Mouse (Mus musculus) stomach, embryonic 16.5 days (tissue): ENCODE measurements around the gene Tmem119. TPM values are rescaled to one million over a fixed set of nuclear protein-coding genes. Genes with fewer than 3 reads are reported as not detected.

Experiments
- ATAC-seq: fragments of 200-750 bp; cut with Nextera tagmentation; 2 replicates; pipeline ENCODE4 v1.8.0; 2017; ENCODE audit warnings: moderate number of reproducible peaks, moderate TSS enrichment; ENCODE audit not compliant: insufficient read depth, low FRiP score
- H3K27ac ChIP-seq: fragments of 300-500 bp; sonication (generic); 2 replicates; pipeline ENCODE4 v1.5.1; 2014; ENCODE audit warnings: low read length
- H3K27me3 ChIP-seq: fragments of 300-500 bp; sonication (generic); 2 replicates; pipeline ENCODE4 v1.6.1; 2014; ENCODE audit warnings: low read length, control low read depth, mixed read lengths; ENCODE audit not compliant: control insufficient read depth, insufficient read depth
- H3K36me3 ChIP-seq: fragments of 300-500 bp; sonication (generic); 2 replicates; pipeline ENCODE4 v1.6.1; 2014; ENCODE audit warnings: low read length; ENCODE audit not compliant: control insufficient read depth, insufficient read depth
- H3K4me1 ChIP-seq: fragments of 300-500 bp; sonication (generic); 2 replicates; pipeline ENCODE4 v1.6.1; 2014; ENCODE audit warnings: low read length, control low read depth, mixed read lengths; ENCODE audit not compliant: control insufficient read depth, insufficient read depth
- H3K4me2 ChIP-seq: fragments of 300-500 bp; sonication (generic); 2 replicates; pipeline ENCODE4 v1.6.1; 2014; ENCODE audit warnings: low read depth, low read length, mixed read lengths
- H3K4me3 ChIP-seq: fragments of 300-500 bp; sonication (generic); replicated peaks from 2 replicates; pipeline ENCODE4 v1.5.1; 2014; ENCODE audit warnings: mild to moderate bottlenecking, low read length
- H3K9ac ChIP-seq: fragments of 300-500 bp; sonication (generic); 2 replicates; pipeline ENCODE4 v1.6.1; 2014; ENCODE audit warnings: low read length
- H3K9me3 ChIP-seq: fragments of 300-500 bp; sonication (generic); replicated peaks from 2 replicates; pipeline ENCODE4 v1.6.1; 2016; ENCODE audit warnings: low read length, control low read depth; ENCODE audit not compliant: control insufficient read depth
- WGBS: fragments of 180-500 bp; shearing (Covaris S2); extraction: QIAGEN DNeasy Blood & Tissue Kit; methylation state at CpG from one replicate; pipeline ENCODE4 v1.1.7; 2014; 5-methylcytosine and 5-hydroxymethylcytosine counted together
- polyA plus RNA-seq: library from polyadenylated mRNA; unstranded; fragments of >200 nt; fragmentation: Nextera tagmentation; extraction: Ambion mirVana; gene quantifications from 2 replicates; pipeline ENCODE4 v1.2.1, GENCODE M21; 2015

The Tmem119 gene
- polyA plus RNA-seq, 1 experiment from 2014 or later = 73.0 TPM

GRCm38 (mm10) chr5:113827991-113828411, 27.7 kb upstream of the Tmem119 start:
- Histone ChIP-seq H3K27me3 (no peaks in the 10 kb centered on the region), H3K9me3 (no peaks in the 10 kb centered on the region), H3K36me3 (no peaks in the 10 kb centered on the region), H3K4me2 (no peak overlapping the region), H3K4me3 (no peak overlapping the region), H3K27ac (no peak overlapping the region), H3K4me1 (no peaks in the 10 kb centered on the region), H3K9ac (no peak overlapping the region)
- peak; percentile 12; the same call in 1 of the 2 replicates for ATAC-seq
- WGBS = 41% methylated on average over 4 of the region's 4 CpGs

DNA sequence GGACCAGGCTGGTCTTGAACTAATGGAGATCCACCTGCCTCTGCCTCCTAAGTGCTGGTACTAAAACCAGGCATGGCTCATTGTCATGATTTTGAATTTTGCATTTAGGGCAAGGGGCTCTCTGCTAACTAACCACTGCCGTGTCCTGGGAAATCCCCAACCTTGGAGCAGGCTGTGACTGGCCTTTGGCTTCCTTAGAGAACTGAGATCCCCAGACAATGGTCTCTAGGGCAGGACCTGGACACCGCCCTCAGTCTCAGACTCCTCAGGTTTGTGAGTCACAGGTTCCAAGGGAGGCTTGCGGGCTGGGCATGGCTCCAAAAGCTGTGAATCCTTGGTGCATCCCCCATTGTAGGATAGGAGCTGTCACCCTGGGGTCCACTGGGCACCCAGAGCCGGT, 26.3 kb upstream of the Tmem119 start:
- Histone ChIP-seq H3K36me3 (no peaks in the 10 kb centered on the region), H3K27me3 (no peaks in the 10 kb centered on the region), H3K9me3 (no peaks in the 10 kb centered on the region), H3K27ac (no peak overlapping the region), H3K9ac (no peak overlapping the region), H3K4me1 (no peaks in the 10 kb centered on the region), H3K4me3 (no peak overlapping the region), H3K4me2 (no peak overlapping the region)
- ATAC-seq = no peak
- 80% methylated on average over 4 of the region's 4 CpGs for WGBS

- no peaks in the 10 kb centered on the region for H3K9me3 ChIP-seq
- no peak overlapping the region for H3K4me2 ChIP-seq
- WGBS = 74% methylated on average over 7 of the region's 7 CpGs
- H3K4me1 ChIP-seq = no peaks in the 10 kb centered on the region
- H3K4me3 ChIP-seq = no peak overlapping the region
- no peak for ATAC-seq
- H3K36me3 ChIP-seq = no peaks in the 10 kb centered on the region
- H3K27me3 ChIP-seq = no peaks in the 10 kb centered on the region
- no peak overlapping the region for H3K27ac ChIP-seq
- H3K9ac ChIP-seq = no peak overlapping the region
Observed at GRCm38 (mm10) chr5:113825558-113825957, 25.2 kb upstream of the Tmem119 start.

- H3K4me2 ChIP-seq = no peak overlapping the region
- no peaks in the 10 kb centered on the region for H3K36me3 ChIP-seq
- H3K9ac ChIP-seq = no peak overlapping the region
- no peaks in the 10 kb centered on the region for H3K4me1 ChIP-seq
- no peaks in the 10 kb centered on the region for H3K27me3 ChIP-seq
- H3K4me3 ChIP-seq = no peak overlapping the region
- H3K27ac ChIP-seq = no peak overlapping the region
- H3K9me3 ChIP-seq = no peaks in the 10 kb centered on the region
- 80% methylated on average over 4 of the region's 4 CpGs for WGBS
- no peak for ATAC-seq
Observed at GRCm38 (mm10) chr5:113824228-113824627, 23.9 kb upstream of the Tmem119 start.

DNA sequence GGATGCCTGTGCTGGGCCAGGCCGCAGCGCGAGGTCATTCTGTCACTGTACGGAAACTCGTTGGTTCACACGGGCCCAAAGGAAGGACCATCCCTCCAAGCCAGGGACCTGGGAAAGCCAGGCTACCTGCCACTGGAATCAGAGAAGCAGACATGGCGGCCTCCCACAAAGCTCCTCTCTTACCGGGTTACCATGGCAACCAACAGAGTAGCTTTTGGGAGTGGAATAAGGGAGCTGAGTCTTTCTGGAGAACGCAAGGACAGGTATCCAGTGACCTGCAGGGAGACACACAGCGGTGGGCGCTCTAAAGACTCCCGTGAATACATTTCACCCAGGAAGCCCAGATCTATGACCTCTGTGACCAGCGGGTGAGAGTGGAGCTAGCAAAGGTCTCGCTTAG, 18.3 kb upstream of the Tmem119 start:
- Histone ChIP-seq H3K27ac (no peak overlapping the region), H3K27me3 (no peaks in the 10 kb centered on the region; the same call in 1 of the 2 replicates), H3K4me1 (no peaks in the 10 kb centered on the region), H3K36me3 (no peaks in the 10 kb centered on the region), H3K4me3 (no peak overlapping the region), H3K9me3 (no peaks in the 10 kb centered on the region), H3K9ac (no peak overlapping the region), H3K4me2 (no peak overlapping the region)
- 65% methylated on average over 14 of the region's 14 CpGs for WGBS
- no peak for ATAC-seq

GRCm38 (mm10) chr5:113815638-113816152, 15.4 kb upstream of the Tmem119 start:
- no peak for ATAC-seq
- Histone ChIP-seq H3K4me1 (no peaks in the 10 kb centered on the region), H3K36me3 (no peaks in the 10 kb centered on the region), H3K4me3 (no peak overlapping the region), H3K4me2 (peak overlapping the region; percentile 7; the same call in 1 of the 2 replicates), H3K9me3 (0 out of 2 replicates have a peak, but pooled peaks cover 3% of the 10 kb centered on the region), H3K9ac (no peak overlapping the region), H3K27ac (no peak overlapping the region), H3K27me3 (no peaks in the 10 kb centered on the region; the same call in 1 of the 2 replicates)
- WGBS = 12% methylated on average over 15 of the region's 15 CpGs

GRCm38 (mm10) chr5:113815041-113815389, 14.7 kb upstream of the Tmem119 start:
- no peak overlapping the region for H3K4me3 ChIP-seq
- H3K27me3 ChIP-seq = no peaks in the 10 kb centered on the region; the same call in 1 of the 2 replicates
- H3K36me3 ChIP-seq = no peaks in the 10 kb centered on the region
- ATAC-seq = no peak
- no peak overlapping the region for H3K4me2 ChIP-seq
- H3K9me3 ChIP-seq = 0 out of 2 replicates have a peak, but pooled peaks cover 3% of the 10 kb centered on the region
- no peaks in the 10 kb centered on the region for H3K4me1 ChIP-seq
- H3K27ac ChIP-seq = no peak overlapping the region
- WGBS = 56% methylated on average over 11 of the region's 11 CpGs
- no peak overlapping the region for H3K9ac ChIP-seq

DNA sequence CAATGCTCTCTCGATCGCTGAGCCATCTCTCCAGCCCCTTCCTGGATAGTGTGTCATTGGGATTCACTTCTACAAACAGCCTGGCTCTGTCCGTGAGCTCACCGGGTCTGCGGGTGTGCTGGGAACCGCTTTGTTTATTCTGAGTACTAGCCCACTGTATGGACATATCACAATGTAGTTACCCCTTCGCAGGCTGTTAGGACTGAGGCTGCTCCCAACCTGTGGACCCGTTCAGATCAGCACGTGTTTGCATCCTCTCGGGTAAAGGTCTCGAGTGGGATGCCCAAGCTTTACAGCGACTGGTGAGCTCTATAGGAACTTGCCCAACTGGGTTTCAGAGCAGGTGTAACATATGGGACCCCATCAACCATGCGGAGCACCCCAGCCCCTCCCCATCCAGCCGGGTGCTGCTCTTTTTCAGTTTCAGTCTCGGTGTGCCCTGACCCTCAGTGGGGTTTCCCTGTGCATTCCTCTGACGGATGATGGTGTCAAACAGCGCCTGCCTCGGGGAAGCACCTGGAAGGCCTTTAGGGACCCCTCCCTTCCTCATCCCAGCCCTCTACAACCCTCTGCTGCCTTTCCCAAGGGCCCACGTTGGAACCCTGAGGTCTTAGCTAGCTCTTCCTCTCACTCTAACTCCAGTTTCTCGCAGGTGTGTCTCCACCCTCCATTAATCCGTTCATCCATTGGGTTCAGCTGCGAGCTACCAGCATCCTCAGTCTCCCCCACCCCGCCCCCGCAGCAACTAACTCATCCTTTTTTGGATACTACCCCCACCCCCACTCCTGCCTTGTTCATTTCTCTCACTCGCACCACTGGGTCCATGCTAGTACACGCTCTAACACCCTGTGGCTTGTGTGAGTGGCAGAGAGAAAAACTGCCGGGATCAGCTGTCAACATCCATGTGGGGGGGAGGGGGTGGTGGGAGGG, 14.1 kb upstream of the Tmem119 start:
- 0 out of 2 replicates have a peak, but pooled peaks cover 3% of the 10 kb centered on the region for H3K9me3 ChIP-seq
- 34% methylated on average over 27 of the region's 27 CpGs for WGBS
- no peaks in the 10 kb centered on the region for H3K4me1 ChIP-seq
- no peak overlapping the region for H3K4me2 ChIP-seq
- no peak overlapping the region for H3K4me3 ChIP-seq
- ATAC-seq = no peak
- no peaks in the 10 kb centered on the region for H3K36me3 ChIP-seq
- no peaks in the 10 kb centered on the region; the same call in 1 of the 2 replicates for H3K27me3 ChIP-seq
- no peak overlapping the region for H3K27ac ChIP-seq
- no peak overlapping the region for H3K9ac ChIP-seq

DNA sequence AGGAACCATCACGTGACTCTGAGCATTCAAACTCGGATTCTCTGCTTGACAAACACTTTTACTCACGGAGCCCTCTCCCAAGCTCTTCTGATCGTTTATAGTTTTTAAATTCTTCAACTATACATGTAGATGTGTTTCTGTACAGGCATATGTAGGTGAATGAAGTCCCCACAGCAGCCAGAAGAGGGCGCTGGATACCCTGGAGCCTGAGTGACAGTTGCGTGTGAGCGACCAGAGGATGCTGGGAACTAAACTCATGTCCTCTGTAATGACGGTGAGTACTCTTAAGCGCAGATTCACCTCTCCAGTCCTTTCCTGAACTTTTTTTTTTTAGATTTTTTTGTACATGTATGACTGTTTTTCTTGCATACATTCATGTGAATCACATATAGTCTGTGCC, 13.3 kb upstream of the Tmem119 start:
- Histone ChIP-seq H3K36me3 (no peaks in the 10 kb centered on the region), H3K9me3 (0 out of 2 replicates have a peak, but pooled peaks cover 3% of the 10 kb centered on the region), H3K9ac (no peak overlapping the region), H3K27me3 (no peaks in the 10 kb centered on the region; the same call in 1 of the 2 replicates), H3K4me3 (no peak overlapping the region), H3K27ac (no peak overlapping the region), H3K4me1 (no peaks in the 10 kb centered on the region), H3K4me2 (no peak overlapping the region)
- no peak for ATAC-seq
- 24% methylated on average over 9 of the region's 9 CpGs for WGBS
